Mouse (Mus musculus): ENCODE results near the gene Msh4.

The Msh4 gene

DNA sequence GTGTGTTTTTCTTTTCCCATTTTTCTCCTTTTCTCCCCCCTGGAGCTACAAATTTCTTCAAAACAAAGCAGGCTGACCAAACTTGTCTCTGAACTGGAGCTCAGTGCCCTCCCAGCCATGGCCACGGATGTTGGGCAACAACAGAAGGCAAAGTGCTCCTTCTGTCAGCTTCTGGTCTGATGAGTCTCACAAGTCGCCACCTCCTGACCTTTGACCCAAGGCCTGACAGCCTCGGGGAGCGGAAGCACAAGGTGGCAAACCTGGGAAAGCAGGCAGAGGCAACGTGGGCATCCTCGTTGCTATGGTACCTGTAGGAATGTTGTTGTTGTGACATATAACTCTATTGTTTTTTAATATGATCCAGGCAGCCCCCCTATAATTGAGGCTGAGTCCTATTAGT, 79.3 kb downstream of the Msh4 start:
- in situ Hi-C loops (cut with MboI; ENCODE audit: unreplicated experiment in 2 of 2), result no loop called here

DNA sequence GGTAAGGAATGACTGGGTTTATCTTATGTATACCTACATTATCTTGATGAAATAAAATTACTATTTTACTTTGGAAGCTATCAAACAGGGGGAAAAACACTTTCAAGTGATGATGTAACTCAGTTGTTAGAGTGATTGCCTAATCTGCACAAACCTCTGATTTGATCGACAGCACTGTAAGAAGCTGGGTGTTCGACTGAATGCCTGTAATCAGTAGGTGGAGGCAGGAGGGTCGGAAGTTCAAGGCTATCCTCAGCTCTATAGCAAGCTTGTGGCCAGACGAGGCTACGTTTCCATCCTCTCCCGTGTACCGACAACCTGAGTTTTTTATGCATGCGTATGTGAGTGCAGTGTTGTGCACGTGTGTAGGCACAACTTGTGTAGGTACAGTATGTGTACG, 80.7 kb downstream of the Msh4 start:
- in situ Hi-C loops (cut with MboI; ENCODE audit: unreplicated experiment in 2 of 2), result no loop called here

- in situ Hi-C loops (cut with MboI; ENCODE audit: unreplicated experiment in 2 of 2), result no loop called here
These were observed 82.0 kb downstream of the Msh4 start for GRCm38 (mm10) chr3:153823671-153824515.

GRCm38 (mm10) chr3:153819438-153819837, 86.5 kb downstream of the Msh4 start:
- in situ Hi-C loops (cut with MboI; ENCODE audit: unreplicated experiment in 2 of 2), result no loop called here

- in situ Hi-C loops (cut with MboI; ENCODE audit: unreplicated experiment in 2 of 2), result no loop called here
These were observed 87.2 kb downstream of the Msh4 start for GRCm38 (mm10) chr3:153818723-153819122.

- in situ Hi-C loops (cut with MboI; ENCODE audit: unreplicated experiment in 2 of 2), result no loop called here
These were observed 88.5 kb downstream of the Msh4 start for GRCm38 (mm10) chr3:153817376-153817890.

GRCm38 (mm10) chr3:153814026-153814425, 91.9 kb downstream of the Msh4 start:
- in situ Hi-C loops (cut with MboI; ENCODE audit: unreplicated experiment in 2 of 2), result no loop called here

DNA sequence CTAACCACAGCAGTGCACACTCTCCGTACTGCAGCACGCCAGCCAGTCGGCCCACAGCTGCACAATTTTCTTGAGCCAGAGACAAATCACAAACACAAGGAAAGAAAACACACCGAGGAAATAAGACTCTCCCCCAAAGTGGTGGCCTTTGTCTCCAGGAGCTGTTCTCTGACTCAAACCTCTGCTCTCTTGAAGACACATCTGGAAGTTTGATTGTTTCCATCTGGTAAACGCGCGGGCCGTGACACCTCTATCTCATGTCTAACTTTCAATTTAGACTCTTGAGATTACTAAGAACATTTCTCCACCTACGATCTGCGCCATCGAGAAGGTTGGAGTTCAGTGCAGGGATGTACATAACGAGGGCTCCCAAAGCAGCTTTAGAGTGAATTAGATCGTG, 97.5 kb downstream of the Msh4 start:
- in situ Hi-C loops (cut with MboI; ENCODE audit: unreplicated experiment in 2 of 2), result no loop called here

DNA sequence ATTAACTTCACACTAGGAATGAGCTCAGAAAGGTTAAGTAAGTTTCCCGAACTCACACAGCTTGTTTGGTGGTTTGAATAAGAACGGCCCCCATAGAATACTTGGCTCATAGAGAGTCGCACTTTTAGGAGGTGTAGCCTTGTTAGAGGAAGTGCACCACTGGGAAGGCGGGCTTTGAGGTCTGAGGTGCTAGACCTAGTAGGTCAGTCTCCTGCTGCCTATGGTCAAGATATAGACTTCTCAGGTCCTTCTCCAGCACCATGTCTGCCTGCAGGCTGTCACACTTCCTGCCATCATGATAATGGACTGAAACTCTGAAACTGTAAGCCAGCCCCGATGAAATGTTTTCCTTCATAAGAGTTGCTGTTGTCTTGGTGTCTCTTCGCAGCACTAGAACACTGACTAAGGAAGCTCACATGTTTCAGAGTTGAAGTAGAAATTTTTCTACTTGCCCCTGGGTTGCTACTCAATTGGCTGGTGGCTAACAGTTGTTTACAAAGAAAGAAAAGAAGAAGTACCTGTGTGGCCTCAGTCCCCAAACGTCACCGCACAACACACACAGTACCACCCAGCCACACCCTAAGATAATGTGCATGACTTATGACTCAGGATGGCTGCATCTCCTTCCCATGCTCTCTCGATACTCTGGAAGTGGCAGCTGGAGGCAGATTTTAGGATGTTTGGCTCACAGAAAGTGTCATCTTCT, 98.3 kb downstream of the Msh4 start:
- in situ Hi-C loops (cut with MboI; ENCODE audit: unreplicated experiment in 2 of 2), result no loop called here

Measured in v-Abl transformed pro-B cells (cell line).